Mouse (Mus musculus) megakaryocyte progenitor cell, adult 5-6 weeks (primary cell): Measurements from ENCODE around the gene Tshz2. TPM values are rescaled to one million over a fixed set of nuclear protein-coding genes. Genes with fewer than 3 reads are reported as not detected.
"Not testable (repeated sequence)": the region's sequence is repeated elsewhere in the genome, so short reads cannot be mapped to it uniquely, and the experiment has no call there.

Experiments used
- ATAC-seq: replicated peaks from 2 replicates; pipeline ENCODE4 v1.8.0; 2016; ENCODE audit warnings: mild to moderate bottlenecking, moderate TSS enrichment, inconsistent platforms; ENCODE audit not compliant: poor library complexity
- total RNA-seq, 2 experiments: library from RNA; stranded (forward) in 1 of 2; stranded (reverse) in 1 of 2; fragments of 157-497, 149-512 nt in 1 of 2; fragments of 200-1000 nt in 1 of 2; gene quantifications; 2 replicates each; pipeline versions ENCODE4 v1.2.3 to v1.2.4; 2015 to 2017

Gene Tshz2
- total RNA-seq, 2 experiments from 2014 or later = not detected

GRCm38 (mm10) chr2:169857041-169857440, 224.2 kb downstream of the Tshz2 start:
- not testable (repeated sequence) for ATAC-seq

GRCm38 (mm10) chr2:169859078-169859855, 226.5 kb downstream of the Tshz2 start:
- ATAC-seq = no peak

GRCm38 (mm10) chr2:169860895-169861294, 228.1 kb downstream of the Tshz2 start:
- ATAC-seq = peak; percentile 71

GRCm38 (mm10) chr2:169862701-169863100, 229.9 kb downstream of the Tshz2 start:
- no peak for ATAC-seq

GRCm38 (mm10) chr2:169869468-169869867, 236.7 kb downstream of the Tshz2 start:
- peak; percentile 55 for ATAC-seq

GRCm38 (mm10) chr2:169870503-169870902, 237.7 kb downstream of the Tshz2 start:
- ATAC-seq = no peak

GRCm38 (mm10) chr2:169871436-169872060, 238.7 kb downstream of the Tshz2 start:
- no peak for ATAC-seq

GRCm38 (mm10) chr2:169873442-169873841, 240.6 kb downstream of the Tshz2 start:
- peak; percentile 68 for ATAC-seq

GRCm38 (mm10) chr2:169887921-169888320, 255.1 kb downstream of the Tshz2 start:
- ATAC-seq = no peak

- ATAC-seq = no peak
Observed at GRCm38 (mm10) chr2:169892441-169893038, 259.7 kb downstream of the Tshz2 start.

- ATAC-seq = no peak
Observed at GRCm38 (mm10) chr2:169902896-169903295, 270.1 kb downstream of the Tshz2 start.

GRCm38 (mm10) chr2:169906396-169906795, 273.6 kb downstream of the Tshz2 start:
- ATAC-seq = no peak

GRCm38 (mm10) chr2:169907979-169908378, 275.2 kb downstream of the Tshz2 start:
- ATAC-seq = no peak

GRCm38 (mm10) chr2:169910606-169911005, 277.8 kb downstream of the Tshz2 start:
- no peak for ATAC-seq

GRCm38 (mm10) chr2:169912826-169913225, 280.0 kb downstream of the Tshz2 start:
- no peak for ATAC-seq

GRCm38 (mm10) chr2:169914903-169915302, 282.1 kb downstream of the Tshz2 start:
- ATAC-seq = no peak

- ATAC-seq = no peak
Observed at GRCm38 (mm10) chr2:169915326-169915725, 282.5 kb downstream of the Tshz2 start.

GRCm38 (mm10) chr2:169919111-169919695, 286.4 kb downstream of the Tshz2 start:
- ATAC-seq = no peak

GRCm38 (mm10) chr2:169924177-169924810, 291.5 kb downstream of the Tshz2 start:
- no peak for ATAC-seq

- no peak for ATAC-seq
Observed at GRCm38 (mm10) chr2:169925466-169925865, 292.7 kb downstream of the Tshz2 start.

GRCm38 (mm10) chr2:169926016-169926415, 293.2 kb downstream of the Tshz2 start:
- ATAC-seq = no peak
